Mouse (Mus musculus): ENCODE measurements around the gene Dicer1. TPM values are rescaled to one million over a fixed set of nuclear protein-coding genes. Genes with fewer than 3 reads are reported as not detected.

The Dicer1 gene
- 7.3 and 11.2 TPM in 2 replicates for polyA plus RNA-seq (2012; rRNA removed)

DNA sequence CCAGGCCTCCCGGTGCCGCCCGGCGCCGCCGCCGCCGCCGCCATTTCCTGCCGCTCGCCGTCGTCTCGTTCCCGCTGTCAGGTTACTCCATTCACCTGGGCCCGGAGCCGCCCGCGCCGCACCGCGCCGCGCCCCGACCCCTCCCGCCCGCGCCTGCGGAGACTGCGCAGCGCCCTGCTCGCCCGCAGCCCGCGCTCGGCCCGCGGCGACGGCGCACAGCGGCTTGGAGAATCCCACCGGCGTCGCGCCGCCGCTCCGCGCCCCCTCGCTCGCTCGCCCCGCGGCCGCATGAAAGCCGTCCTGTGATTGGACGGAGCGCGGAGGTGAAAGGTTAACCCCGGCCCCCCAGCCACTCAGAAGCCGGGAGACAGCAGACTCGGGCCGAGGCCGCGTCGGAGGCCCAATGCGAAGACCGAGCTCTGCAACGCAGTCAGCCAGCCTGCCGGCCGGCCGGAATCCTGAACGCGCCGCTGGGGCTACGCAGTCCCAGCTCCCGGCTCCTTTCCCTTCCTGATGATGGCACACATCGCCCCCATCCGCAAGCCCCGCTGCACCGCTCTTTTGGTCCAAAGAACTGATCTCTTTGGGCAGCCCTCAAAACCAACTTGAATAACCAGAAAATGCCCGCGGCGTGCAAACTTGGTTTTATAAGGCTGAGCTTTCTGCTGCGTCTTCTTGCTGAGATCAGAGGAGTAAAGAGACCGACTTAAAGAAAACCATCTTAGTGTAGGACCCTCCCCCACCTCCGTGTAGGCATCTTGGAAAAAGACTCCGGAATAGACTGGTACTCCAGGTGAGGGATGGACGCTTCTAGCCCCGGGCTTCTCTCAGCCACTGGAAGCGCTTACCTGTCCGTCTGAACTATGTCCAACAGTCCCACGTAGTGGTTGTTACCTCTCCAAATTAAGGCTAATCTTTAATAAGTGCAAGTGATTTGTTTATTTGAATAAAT, at the start of gene Dicer1:
Dicer1 (minus strand) TSS at position 139 of the 952 bp plus-strand sequence.
- WGBS: under 1% methylated on average over 91 of the region's 94 CpGs
- peak; percentile 63; the same call in 1 of the 2 replicates for TF ChIP-seq POLR2A (IDR thresholded peaks at IDR 0.05; ENCODE audit: borderline replicate concordance, extremely low read depth, low read depth, low read length)
- TF ChIP-seq CTCF (IDR thresholded peaks at IDR 0.05; ENCODE audit: insufficient read depth, low read length): no peak
- H3K4me3 ChIP-seq (replicated peaks; ENCODE audit: extremely low read depth, low read depth, low read length): peak within 1 kb of the TSS; percentile 78
- peak; percentile 100 for DNase-seq
- peaks cover 21% of the 10 kb centered on the region for H3K4me1 ChIP-seq (ENCODE audit: control insufficient read depth, insufficient read depth, low read length)

- no peak for DNase-seq
- no peaks in the 10 kb centered on the region for H3K4me1 ChIP-seq (ENCODE audit: control insufficient read depth, insufficient read depth, low read length)
- H3K4me3 ChIP-seq (replicated peaks; ENCODE audit: extremely low read depth, low read depth, low read length): no peak overlapping the region
- TF ChIP-seq POLR2A (IDR thresholded peaks at IDR 0.05; ENCODE audit: borderline replicate concordance, extremely low read depth, low read depth, low read length) (no peak), CTCF (IDR thresholded peaks at IDR 0.05; ENCODE audit: insufficient read depth, low read length) (no peak)
- WGBS: 90% methylated on average over 3 of the region's 3 CpGs
These were observed 47.6 kb upstream of the Dicer1 start for GRCm38 (mm10) chr12:104799365-104799764.

GRCm38 (mm10) chr12:104797905-104798304, 46.2 kb upstream of the Dicer1 start:
- Histone ChIP-seq H3K4me1 (ENCODE audit: control insufficient read depth, insufficient read depth, low read length) (no peaks in the 10 kb centered on the region), H3K4me3 (replicated peaks; ENCODE audit: extremely low read depth, low read depth, low read length) (no peak overlapping the region)
- no peak for DNase-seq
- no peak for TF ChIP-seq POLR2A (IDR thresholded peaks at IDR 0.05; ENCODE audit: borderline replicate concordance, extremely low read depth, low read depth, low read length)
- TF ChIP-seq CTCF (IDR thresholded peaks at IDR 0.05; ENCODE audit: insufficient read depth, low read length): no peak
- WGBS: 96% methylated on average over 6 of the region's 6 CpGs

DNA sequence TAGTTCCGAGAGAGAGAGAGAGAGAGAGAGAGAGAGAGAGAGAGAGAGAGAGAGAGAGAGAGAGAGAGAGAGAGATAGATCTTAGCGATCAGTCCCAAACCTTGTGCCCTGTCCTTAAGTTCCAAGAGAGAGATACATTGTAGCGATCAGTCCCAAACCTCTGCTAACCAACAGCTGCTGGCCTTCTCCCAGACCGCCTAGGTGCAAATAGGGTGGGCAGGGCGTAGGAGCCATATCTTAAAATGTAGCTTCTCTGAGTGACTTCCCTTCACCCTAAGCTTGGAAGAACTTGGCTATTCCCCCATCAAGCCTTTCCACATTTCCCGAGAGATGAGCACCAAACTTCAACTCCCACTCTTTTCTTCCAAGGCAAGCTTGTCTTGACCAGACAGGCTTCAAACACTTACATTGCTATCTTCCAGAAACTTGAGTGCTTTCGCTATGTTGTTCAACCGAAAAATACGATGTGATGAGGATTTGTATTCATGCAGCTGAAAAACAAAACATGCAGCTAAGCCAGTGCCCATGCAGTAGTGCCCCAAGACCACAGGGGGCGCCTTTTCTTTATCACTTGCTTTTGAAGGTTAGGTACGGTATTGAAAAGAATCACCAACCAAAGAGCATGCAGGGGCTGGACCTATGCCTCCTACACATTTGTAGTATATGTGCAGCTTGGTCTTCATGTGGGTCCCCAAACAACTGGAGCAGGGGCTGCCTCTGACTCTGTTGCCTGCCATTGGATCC, 45.1 kb upstream of the Dicer1 start:
- H3K4me1 ChIP-seq (ENCODE audit: control insufficient read depth, insufficient read depth, low read length): no peaks in the 10 kb centered on the region
- no peak overlapping the region for H3K4me3 ChIP-seq (replicated peaks; ENCODE audit: extremely low read depth, low read depth, low read length)
- TF ChIP-seq CTCF (IDR thresholded peaks at IDR 0.05; ENCODE audit: insufficient read depth, low read length) (no peak), POLR2A (IDR thresholded peaks at IDR 0.05; ENCODE audit: borderline replicate concordance, extremely low read depth, low read depth, low read length) (no peak)
- 84% methylated on average over 11 of the region's 11 CpGs for WGBS
- no peak for DNase-seq

- TF ChIP-seq POLR2A (IDR thresholded peaks at IDR 0.05; ENCODE audit: borderline replicate concordance, extremely low read depth, low read depth, low read length) (no peak), CTCF (IDR thresholded peaks at IDR 0.05; ENCODE audit: insufficient read depth, low read length) (no peak)
- Histone ChIP-seq H3K4me1 (ENCODE audit: control insufficient read depth, insufficient read depth, low read length) (no peaks in the 10 kb centered on the region), H3K4me3 (replicated peaks; ENCODE audit: extremely low read depth, low read depth, low read length) (no peak overlapping the region)
- 88% methylated on average over 5 of the region's 5 CpGs for WGBS
- DNase-seq: no peak
These were observed 43.2 kb upstream of the Dicer1 start for GRCm38 (mm10) chr12:104794957-104795356.

DNA sequence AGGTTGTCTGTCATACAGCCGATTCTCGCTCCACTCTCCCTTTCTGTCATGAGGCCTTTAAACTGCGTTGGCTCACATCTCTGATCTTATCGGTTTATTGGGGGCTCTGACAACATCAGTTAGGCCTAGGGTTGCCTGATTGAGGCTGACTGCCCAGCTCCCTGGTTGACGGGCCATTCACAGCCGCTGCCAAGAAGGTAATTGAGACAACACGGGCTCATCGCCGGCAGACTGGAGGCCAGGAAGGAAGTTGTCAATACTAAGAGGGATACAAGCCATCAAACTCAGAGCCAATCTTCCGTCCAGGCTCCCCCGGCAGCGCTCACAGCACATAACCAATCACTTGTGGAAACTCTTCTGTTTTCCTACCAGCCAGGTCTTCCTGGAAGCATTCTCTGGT, 41.7 kb upstream of the Dicer1 start:
- Histone ChIP-seq H3K4me3 (replicated peaks; ENCODE audit: extremely low read depth, low read depth, low read length) (no peak overlapping the region), H3K4me1 (ENCODE audit: control insufficient read depth, insufficient read depth, low read length) (no peaks in the 10 kb centered on the region)
- WGBS: 39% methylated on average over 12 of the region's 12 CpGs
- no peak for DNase-seq
- no peak for TF ChIP-seq POLR2A (IDR thresholded peaks at IDR 0.05; ENCODE audit: borderline replicate concordance, extremely low read depth, low read depth, low read length)
- TF ChIP-seq CTCF (IDR thresholded peaks at IDR 0.05; ENCODE audit: insufficient read depth, low read length): no peak

DNA sequence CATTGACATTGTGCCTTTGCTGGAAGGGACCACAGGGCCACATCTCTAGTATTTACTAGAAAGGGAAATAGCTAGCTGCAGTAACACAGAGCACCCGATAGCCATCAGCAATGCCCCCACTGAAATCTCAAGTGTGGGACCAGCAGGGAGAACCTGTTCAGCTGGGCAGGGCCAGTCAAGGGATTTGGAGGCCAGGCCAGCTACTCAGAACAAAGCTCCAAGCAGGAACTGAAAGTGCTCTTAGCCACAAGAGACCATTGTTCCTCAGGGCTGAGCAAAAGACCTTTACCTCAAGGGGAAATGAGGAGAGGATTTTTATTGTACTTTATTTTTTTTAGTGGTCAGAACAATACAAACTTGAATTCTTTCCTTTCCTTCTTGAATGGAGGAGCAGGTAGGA, 25.9 kb upstream of the Dicer1 start:
- WGBS: 71% methylated on average over 1 of the region's 1 CpGs
- no peaks in the 10 kb centered on the region for H3K4me1 ChIP-seq (ENCODE audit: control insufficient read depth, insufficient read depth, low read length)
- H3K4me3 ChIP-seq (replicated peaks; ENCODE audit: extremely low read depth, low read depth, low read length): no peak overlapping the region
- TF ChIP-seq POLR2A (IDR thresholded peaks at IDR 0.05; ENCODE audit: borderline replicate concordance, extremely low read depth, low read depth, low read length): no peak
- no peak for TF ChIP-seq CTCF (IDR thresholded peaks at IDR 0.05; ENCODE audit: insufficient read depth, low read length)
- DNase-seq: peak; percentile 21

DNA sequence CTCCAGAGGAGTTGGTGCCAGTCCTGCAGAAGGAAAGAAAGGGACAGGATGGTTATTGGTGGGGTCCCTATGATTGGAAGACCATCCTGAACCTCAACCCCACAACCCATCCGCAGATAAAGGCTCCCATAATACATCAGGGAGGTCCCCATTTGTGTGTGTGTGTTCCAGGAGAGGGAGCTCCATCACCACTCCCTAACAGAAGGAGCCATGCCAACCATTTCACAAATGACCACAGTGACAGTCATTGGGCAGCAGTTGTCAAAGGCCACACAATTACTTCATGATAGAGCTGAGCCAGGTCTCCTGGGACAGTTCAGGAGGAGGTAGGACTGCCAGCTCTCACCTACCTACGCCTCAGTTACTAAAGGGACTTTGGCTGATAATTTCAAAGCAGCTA, 20.2 kb upstream of the Dicer1 start:
- 72% methylated on average over 2 of the region's 2 CpGs for WGBS
- no peak for TF ChIP-seq CTCF (IDR thresholded peaks at IDR 0.05; ENCODE audit: insufficient read depth, low read length)
- no peak for TF ChIP-seq POLR2A (IDR thresholded peaks at IDR 0.05; ENCODE audit: borderline replicate concordance, extremely low read depth, low read depth, low read length)
- Histone ChIP-seq H3K4me1 (ENCODE audit: control insufficient read depth, insufficient read depth, low read length) (no peaks in the 10 kb centered on the region), H3K4me3 (replicated peaks; ENCODE audit: extremely low read depth, low read depth, low read length) (no peak overlapping the region)
- no peak for DNase-seq

GRCm38 (mm10) chr12:104769201-104769785, 17.5 kb upstream of the Dicer1 start:
- H3K4me3 ChIP-seq (replicated peaks; ENCODE audit: extremely low read depth, low read depth, low read length): no peak overlapping the region
- 64% methylated on average over 10 of the region's 10 CpGs for WGBS
- DNase-seq: no peak
- H3K4me1 ChIP-seq (ENCODE audit: control insufficient read depth, insufficient read depth, low read length): no peaks in the 10 kb centered on the region
- no peak for TF ChIP-seq CTCF (IDR thresholded peaks at IDR 0.05; ENCODE audit: insufficient read depth, low read length)
- no peak for TF ChIP-seq POLR2A (IDR thresholded peaks at IDR 0.05; ENCODE audit: borderline replicate concordance, extremely low read depth, low read depth, low read length)
